Mouse (Mus musculus) fibroblast of lung, adult 2 months (primary cell): ENCODE results near the gene Nxph4.

ENCODE experiments used
- DNase-seq: peaks from one replicate; pipeline ENCODE4 v3.0.0-alpha.2; 2011; ENCODE audit warnings: low read depth

Nxph4 gene

DNA sequence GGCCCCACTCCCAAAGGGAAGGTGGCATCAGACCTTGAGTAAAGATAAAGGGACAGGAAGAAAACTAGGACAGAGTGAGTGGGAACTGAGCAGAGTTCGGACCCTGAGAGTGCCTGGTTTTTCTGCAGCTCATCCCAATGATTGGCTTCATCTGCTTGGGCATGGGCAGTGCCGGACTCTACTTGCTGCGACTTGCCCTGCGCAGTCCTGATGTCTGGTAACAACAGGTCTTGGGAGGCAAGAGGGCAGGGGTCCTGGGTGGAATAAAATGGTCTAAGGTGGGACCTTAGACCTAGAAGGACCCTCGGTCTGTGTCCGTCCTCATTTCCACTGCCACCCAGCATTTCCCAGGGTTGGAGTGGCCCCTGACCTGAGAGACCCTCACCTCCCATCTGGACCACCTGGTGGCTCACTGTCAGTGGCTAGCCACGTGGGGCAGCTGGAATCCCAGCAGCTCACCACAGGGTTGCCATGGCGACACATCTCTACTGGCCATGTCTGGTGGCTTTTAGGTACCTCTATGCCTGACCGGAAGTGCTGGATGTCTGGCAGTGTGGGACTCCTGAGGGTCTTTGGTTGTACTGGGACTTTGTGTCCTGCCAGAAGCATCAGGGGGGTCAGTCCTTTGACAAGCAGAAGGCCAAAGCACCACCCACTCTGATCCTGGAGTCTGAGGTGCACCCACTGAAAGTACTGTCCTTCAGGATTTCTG lies 18.9 kb downstream of the Nxph4 start:
- DNase-seq: no peak

DNA sequence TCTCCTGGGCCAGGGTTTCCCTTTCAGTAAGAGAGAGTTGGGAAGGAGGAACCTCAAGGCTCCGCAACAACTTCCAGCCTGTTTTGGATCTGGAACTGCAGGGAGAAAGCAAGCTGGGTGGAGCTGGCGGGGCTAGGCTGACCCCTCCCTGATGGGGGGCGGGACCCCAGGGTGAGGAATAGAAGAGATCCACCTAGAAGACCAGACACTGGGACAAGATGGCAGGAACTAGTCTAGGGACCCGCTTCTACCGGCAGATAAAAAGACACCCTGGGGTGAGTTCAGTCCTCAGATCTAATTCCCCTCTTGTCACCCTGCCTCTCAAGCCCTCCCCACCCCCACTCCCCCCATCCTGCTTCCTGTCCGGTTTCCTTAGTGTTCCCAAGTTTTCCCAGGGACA lies 19.6 kb downstream of the Nxph4 start, which contains the start of gene Ndufa4l2:
Ndufa4l2 (plus strand) TSS at position 204 of the 400 bp plus-strand sequence.
- DNase-seq: no peak

DNA sequence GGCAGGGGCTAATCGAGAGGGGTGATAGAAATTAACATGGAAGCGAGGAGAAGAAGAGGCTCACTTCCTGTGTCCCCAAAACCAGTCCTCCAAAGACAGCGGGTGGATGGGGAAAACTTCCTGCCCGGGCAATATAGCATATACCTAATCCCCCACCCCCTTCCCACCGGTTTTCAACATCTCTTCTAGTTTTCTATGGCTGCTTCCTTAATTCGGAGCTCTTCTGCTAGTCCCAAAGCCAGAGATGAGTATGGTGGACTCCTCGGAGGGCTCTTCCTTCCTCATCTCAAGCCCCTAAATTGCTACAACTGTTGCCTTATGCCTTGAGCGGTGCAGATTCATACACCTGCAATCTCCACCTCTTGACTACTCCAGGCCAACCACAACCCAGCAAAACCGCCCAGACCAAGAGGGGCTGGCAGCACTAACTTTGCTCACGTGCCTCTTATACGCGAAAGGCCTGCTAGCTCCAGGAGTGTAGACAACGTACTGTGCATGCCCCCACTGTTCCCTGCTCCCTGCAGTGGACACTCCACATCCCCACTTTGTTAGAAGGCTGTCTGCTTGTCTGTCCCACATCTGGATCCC lies 20.2 kb downstream of the Nxph4 start:
- DNase-seq: no peak

DNA sequence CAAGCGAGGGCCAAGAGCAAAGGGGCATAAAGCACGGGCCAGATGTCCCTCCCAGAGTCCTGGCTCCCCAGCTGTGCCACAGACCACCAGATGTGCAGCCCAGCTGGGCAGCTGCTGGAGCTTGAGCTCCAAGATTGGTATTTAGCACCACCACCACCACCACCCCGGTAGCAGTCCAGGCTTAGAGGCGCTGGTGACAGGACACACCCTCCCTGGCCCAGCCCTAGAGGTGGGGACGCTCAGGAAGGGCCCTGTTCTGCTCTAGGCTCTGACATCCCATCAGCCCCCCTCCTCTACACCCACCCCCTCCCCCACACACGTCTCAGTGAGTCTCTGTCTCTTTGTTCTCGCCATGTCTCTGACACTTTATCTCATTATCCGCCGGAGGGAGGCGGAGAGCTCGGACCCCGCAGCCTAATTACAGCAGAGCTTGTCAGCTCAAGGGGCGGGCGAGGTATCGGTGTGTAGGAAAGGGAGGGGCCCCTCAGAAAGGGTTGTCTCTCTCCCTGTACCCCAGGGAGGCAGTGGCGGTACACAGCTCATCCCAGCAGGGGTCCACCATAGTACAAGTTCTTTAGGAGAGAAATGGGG lies 20.8 kb downstream of the Nxph4 start:
- no peak for DNase-seq

DNA sequence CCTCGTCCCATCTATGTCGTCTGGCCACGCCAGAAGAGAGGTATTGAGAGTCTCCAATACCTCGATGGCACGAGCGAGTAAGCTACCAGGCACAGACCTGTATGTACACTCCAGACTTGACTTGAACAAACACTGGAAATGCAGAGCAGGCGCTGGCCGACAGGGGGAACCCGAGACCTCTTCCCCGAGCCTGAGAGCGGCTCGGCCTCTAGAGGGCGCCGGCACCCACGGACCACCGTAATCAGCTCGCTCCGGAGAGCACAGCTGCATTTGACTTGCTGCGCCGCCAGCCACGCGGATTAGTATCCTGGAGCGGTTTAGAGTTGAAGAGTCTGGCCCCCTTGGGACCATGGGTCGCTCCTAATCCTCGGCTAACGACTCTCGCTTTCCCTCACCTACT lies 21.5 kb downstream of the Nxph4 start:
- DNase-seq: peak; percentile 78

DNA sequence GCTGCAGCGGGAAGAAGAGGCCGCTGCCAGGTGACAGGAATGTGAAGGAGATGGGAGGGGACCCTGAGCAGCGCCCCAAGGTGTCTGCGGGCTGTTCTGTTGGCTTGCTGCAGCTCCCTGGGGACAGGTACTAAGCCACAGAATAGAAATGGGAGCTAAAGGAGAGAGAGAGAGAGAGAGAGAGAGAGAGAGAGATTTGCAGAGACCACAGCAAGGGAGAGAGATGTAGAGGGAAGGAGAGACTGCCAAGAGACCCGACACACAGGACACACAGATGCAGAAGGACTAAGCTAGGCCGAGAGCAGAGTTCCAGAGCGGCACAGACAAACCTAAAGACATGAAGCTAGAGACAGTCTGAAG lies 22.1 kb downstream of the Nxph4 start:
- no peak for DNase-seq

DNA sequence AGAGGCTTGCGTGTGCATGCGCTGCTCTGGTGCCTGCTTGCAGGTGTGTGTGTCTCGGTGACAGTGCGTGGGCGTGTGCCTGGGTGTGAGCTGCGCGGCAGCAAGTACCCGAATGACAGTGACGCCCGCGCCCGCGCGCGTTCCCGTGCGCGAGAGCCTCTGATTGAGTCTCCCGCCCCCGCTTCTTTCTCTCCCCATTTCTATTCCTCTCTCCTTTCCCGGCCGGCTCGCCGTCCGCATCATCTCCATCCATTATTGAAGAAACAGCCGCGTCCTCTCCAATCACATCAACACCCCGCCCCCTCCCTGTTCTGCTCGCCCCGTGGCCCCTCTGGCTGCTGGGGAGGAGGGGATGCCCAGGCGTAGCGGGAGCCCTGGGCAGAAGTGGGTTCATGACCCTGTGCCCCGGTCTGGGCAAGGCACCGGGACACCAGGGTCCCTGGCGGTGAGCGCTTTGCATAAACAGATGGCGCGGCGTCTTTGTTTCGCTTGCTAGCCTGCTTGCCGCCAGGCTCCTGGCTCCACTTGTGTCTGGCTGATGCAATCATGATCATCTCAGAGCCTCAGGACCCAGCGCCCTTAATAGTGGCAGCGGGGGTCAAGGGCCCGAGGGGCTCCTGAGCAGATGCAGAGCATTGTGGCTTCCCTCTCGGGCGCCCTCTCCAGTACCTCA lies 22.6 kb downstream of the Nxph4 start:
- DNase-seq: no peak

DNA sequence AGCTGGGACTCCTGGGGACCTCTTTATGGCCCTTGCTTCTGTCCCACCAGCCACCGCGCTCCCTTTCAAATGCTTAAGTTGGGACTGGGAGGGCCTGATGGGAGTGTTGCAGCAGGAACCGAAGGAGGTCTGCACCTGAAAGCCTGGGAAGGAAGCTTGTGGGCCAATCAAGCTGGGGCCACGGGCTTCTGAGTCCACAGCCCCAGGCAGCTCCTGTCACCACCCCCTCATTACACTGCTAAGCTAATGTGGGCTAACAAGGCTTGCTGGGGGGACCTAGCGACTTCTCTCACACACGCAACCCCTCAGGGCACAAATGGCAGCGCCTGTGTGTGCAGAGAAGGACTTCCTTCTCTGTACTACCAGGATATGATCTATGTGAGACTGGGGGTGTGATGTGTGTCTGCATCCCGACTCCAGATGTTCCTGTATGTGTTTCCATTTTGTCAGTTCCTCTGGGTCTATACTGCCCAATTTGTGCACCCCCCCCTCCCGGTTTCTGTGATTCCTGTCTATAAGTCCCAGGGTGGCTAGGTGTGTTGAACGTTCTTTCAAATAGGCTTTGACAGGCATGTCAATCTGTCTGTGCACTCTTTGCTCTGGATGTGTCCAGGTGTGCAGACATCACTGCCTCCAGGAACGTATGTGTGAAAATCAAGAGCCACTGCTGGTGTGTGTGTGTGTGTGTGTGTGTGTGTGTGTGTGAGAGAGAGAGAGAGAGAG lies 23.3 kb downstream of the Nxph4 start:
- no peak for DNase-seq

DNA sequence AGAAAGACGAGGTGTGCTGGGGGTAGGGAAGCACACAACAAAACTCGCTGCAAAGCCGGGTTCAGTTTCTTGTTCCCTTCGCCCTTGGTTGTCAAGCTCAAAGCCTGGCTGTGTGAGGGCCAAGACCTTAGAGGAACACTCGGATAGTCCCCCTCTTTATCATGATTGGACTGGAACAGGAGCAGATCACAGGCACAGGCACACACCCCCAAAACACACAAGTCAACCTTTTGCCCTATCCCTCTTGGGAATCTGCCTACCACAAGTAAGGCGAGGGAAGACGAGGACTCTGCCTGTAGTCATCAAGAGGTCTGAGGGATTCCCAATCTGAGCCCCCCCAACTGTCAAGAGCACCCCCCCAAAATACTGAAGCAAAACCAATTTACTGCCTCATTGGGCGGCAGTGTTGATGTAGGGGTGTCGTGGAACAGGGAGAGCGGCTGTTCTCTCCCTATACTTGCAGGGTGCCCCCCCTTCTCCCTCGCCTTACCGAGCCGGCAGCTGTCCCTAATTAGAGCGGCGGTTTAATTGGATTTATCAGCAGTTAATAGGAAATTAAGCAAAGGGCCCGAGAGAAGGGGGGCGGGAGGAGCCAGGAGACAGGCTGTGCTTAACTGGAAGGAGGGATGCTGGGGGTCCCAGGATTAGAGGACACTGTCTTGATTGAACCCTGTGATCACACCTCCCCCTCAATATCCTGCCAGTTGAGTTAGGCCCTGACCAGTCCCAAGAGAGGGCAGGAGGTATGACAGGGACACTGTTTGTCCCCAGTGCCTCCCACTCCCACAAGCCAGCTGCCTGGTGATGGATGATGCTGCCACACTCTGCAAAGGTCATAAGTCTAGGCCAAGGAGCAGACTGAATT lies 24.3 kb downstream of the Nxph4 start:
- DNase-seq: no peak

DNA sequence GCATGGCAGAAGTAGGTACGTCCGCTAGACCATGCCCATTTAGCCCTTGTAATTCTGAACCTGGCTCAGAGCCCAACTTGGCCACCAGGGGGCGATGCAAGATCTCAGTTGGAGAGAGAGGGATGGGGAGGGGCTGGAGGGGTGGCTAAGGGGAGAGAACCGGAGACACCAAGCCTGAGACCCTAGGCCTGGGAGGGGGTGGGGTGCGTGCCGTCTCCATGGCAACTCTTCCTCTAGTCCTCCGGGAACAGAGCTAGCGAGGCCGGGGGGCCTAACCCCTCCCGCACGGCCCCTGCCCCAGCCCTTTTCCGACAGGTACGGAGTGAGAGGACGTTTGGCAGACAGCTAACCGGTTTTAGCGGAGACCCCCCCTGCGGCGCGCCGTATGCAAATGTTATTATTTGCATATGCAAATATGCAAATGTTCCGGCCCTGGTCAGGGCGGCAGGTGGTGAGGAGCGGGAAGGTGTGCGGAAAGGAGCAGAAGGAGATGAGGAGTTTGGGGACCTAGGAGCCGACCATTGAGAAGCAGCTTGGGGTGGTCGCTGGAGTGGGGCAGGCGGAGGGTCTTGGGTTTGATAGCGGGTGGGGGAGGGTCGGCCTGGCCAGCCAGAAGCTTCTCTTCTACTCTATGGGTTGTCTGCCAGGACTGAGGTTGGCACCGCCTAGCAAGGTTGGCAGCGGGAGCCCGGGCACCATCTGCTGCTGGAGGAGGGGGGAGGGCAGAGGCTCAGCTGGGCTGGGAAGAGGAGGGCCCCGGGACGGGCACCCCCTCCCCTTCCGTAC lies 25.1 kb downstream of the Nxph4 start:
- no peak for DNase-seq

DNA sequence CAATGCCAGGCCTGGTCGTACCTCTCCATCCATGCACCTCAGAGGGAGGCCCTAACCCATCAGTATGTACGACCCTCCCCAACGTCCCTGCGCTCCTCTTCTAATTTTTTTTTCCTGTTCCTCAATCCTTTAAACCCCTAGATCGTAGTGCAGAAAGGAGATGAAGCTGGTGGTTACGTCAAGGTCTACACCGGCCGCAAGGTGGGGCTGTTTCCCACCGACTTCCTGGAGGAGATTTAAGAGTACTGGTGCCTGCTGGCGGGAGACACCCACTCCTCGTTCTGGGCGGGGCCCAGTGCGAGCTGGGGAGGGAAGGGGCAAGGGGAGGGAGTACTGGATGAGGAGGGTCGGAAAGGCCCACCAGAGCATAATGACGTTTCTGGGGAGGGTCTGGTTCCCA lies 26.1 kb downstream of the Nxph4 start:
- no peak for DNase-seq

DNA sequence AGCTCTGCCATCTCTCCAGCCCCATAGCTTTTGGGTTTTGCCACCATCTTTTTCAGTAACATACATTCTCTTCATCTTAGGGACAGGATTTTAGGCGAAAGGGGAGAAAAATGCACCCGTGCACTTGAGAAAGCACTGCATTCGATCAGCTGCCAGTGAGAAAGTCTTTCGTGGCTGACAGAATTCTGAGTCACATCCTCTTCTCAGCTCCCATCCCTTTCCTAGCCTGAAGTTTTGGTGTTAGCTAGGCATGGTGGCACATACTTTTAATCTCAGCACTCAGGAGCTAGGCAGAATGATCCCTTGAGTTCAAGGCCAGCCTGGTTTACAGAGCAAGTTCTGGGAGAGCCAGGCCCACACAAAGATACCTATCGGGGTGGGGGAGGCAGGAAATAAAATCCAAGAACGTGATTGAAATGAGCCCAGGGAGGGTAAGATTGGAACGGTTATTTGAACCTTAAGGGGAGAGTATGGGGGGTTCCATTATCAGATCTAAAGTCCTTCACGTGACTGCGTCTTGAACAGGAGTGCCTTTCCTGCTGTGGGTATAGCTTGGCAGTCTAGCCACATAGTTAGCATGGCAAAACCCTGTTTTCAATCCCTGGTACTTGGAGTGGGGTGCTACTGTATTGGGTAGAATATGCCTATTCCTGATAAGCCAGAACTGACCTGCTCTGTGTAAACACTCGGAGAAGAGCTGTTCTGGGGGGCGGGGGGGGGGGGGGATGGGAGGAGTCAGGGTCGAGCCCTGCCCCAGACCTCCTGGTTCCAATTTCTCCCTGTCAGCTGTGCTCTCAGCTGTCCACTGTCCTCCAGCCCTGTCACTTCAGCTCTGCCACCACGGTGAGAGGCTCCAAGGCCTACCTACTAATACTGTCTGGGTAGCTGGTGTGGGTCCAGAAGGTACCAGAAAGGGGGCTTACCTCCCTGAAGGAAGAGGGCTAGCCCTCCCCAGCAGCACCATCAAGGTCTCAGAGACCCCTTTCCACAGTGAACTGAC lies 33.2 kb downstream of the Nxph4 start, which contains the start of gene Stac3:
Stac3 (plus strand) TSS at position 793 of the 1,000 bp plus-strand sequence.
- DNase-seq: peak; percentile 67

DNA sequence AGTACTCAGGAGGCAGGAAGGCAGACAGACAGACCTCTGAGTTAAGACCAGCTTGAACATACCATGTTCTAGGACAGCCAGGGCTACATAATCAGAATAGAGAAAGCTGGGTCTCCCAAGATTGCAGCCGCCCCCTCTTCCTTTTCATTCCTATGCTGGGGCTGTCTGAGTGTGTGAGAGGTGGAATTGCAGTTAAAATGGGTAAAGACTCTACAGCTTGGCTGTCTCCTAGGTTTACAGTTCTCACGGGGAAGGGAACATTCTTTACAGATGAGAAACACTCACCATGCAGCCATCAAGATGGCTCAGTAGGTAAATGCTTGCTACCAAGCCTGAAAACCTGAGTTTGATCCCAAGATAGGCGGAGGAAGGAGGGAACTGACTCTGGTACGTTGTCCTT lies 34.3 kb downstream of the Nxph4 start:
- DNase-seq: no peak

DNA sequence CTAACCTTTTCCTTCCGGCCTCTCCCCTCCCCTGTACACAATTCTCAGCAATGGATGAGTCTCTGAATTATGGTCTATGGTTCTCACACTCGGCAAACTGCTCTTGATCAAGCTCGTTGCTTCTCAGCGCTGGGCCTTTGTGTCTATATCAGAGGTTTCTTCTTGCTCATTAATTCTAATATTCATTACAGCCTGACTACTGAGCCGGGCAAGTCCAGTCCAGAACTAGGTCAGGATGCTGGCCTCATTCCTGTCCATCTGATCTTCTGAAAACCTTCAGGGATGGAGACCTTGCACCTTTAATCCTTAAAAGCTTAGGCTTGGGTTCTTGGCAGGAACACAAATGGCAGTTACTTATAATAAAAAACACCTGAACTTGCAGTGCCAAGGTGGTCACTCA lies 34.8 kb downstream of the Nxph4 start:
- no peak for DNase-seq

DNA sequence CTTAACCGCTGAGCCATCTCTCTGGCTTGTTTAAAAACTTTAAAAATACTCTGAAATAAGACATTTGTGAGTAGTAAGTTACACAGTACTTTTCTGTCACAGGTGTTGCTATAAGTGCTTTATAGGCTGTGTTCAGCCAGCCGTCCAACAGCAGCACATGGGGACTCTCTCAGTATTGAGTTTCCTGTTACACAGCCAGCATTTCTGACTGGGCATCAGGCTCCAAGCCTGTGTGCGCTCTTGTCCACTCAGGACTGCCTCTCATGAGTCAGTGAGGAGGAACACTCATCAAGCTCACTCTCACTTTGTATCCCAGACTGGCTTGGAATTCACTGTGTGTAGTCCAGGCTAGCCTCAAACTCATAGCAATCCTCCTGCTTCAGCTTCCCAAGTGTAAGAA lies 38.2 kb downstream of the Nxph4 start:
- no peak for DNase-seq

DNA sequence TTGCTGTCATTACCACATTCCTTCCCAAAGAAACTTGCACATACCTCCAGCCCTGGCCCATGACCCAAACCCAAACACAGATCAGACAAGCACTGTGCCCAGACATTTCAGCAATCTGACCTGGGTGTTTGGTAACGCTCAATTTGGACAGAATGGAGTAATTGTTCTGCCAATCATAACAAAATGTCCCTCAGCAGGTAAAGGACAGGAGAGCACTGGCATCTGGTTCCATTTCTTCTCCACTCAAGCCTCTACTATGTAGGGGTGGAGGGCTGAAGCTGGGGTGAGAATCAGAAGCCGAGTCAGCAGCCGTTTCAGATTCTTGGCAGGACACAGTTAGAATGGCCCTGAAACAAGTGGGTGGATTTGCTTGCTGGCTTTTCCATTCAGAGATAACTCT lies 42.2 kb downstream of the Nxph4 start:
- DNase-seq: peak; percentile 63

DNA sequence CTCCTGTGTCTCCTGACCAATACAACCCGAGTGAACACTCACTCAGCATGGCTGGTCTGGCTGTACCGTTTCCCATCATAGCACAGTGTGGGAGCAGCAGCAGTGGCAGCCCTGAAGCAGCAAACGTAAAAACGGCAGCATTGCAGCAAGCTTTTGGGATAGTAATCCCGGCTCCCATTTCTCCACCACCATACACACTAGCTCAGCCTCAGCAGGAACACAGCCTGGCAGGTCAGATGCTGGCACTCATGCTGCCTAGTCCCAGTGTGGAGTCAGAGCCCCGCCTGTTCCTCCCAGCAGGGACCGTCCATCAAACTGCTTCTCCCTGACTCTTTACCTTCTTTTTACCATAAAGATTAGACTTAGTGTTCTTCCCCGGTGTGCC lies 43.2 kb downstream of the Nxph4 start:
- DNase-seq: no peak

DNA sequence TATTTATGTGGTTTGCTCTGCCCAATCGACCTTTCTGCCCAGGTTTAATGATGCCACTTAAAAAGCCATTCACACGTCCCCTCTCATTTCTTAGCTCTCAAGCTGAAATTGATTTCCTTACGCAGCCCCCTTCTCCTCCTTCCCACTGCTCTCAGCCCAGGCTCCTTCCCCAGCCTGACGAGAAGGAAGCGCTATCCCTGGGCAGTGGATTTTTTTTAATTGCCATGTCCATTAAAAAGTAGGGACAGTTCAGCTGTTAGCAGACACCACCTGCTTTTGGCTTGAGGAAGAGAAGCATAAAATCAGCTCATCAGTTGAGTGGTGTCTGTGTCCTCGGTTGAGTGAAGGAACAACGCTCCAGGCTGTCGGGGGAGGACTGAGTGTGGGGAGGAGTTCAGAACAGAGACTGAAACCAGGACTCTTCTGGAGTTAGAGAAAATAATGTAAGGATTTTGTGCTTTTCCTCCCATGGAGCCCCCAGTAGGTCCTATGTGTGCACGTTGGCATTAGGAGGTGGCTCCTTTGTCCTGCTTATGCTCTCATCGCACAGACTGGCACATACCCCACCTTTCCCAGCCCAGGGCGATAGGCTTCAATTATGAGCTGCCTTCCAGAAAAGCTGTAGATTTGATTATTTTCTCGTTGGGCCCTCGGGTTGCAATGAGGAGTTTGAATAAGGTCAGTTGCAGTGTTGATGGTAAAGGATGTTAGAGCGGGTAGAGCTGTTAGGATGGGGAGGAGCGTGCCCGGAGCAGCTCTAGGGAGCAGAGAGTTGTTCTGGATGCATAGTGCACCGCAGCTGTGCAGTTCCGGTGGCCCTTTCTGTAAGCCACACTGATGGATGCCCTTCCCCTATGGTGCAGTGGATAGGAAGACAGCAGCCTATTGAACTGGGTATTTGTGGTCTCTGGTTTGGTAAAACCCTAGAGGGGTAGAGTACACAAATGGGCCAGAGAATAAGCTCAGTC lies 43.9 kb downstream of the Nxph4 start:
- no peak for DNase-seq
